Mouse (Mus musculus) hindbrain, embryonic 10.5 days (tissue): ENCODE data around the gene Alg10b. TPM values are rescaled to one million over a fixed set of nuclear protein-coding genes. Genes with fewer than 3 reads are reported as not detected.
A peak's percentile ranks its signal among the peaks of the same experiment; 100 is the strongest.
"Not testable (repeated sequence)": the region's sequence is repeated elsewhere in the genome, so short reads cannot be mapped to it uniquely, and the experiment has no call there.

Source experiments
- DNase-seq: peaks from one replicate; pipeline ENCODE4 v3.0.0-alpha.2; 2017; ENCODE audit warnings: low spot score
- H3K27ac ChIP-seq: fragments of 300-500 bp; sonication (generic); 2 replicates; pipeline ENCODE4 v1.5.1; 2016; ENCODE audit warnings: mild to moderate bottlenecking, moderate library complexity
- H3K27me3 ChIP-seq: fragments of 300-500 bp; sonication (generic); 2 replicates; pipeline ENCODE4 v1.6.1; 2016; ENCODE audit warnings: mild to moderate bottlenecking; ENCODE audit not compliant: poor library complexity, insufficient read depth, severe bottlenecking
- H3K36me3 ChIP-seq: fragments of 300-500 bp; sonication (generic); 2 replicates; pipeline ENCODE4 v1.6.1; 2016; ENCODE audit warnings: mild to moderate bottlenecking, moderate library complexity
- H3K4me1 ChIP-seq: fragments of 300-500 bp; sonication (generic); replicated peaks from 2 replicates; pipeline ENCODE4 v1.6.1; 2016; ENCODE audit warnings: mild to moderate bottlenecking
- H3K4me3 ChIP-seq: fragments of 300-500 bp; sonication (generic); 2 replicates; pipeline ENCODE4 v1.5.1; 2016; ENCODE audit warnings: mild to moderate bottlenecking, moderate library complexity
- H3K9me3 ChIP-seq: fragments of 300-500 bp; sonication (generic); 2 replicates; pipeline ENCODE4 v1.6.1; 2016; ENCODE audit warnings: mild to moderate bottlenecking, moderate library complexity
- WGBS: fragments of 180-500 bp; shearing (Covaris S2); methylation state at CpG from one replicate; pipeline ENCODE4 v1.1.7; 2016; 5-methylcytosine and 5-hydroxymethylcytosine counted together
- polyA plus RNA-seq: library from polyadenylated mRNA; unstranded; fragments of >200 nt; fragmentation: Nextera tagmentation; extraction: Ambion mirVana; gene quantifications from 2 replicates; pipeline ENCODE4 v1.2.1, GENCODE M21; 2016

The Alg10b gene
- polyA plus RNA-seq: 30.9 and 36.4 TPM in 2 replicates

GRCm38 (mm10) chr15:90223969-90224750 lies at the start of gene Alg10b:
Alg10b (plus strand) TSS chr15:90224311.
- Histone ChIP-seq H3K27ac (peak within 1 kb of the TSS; percentile 96), H3K9me3 (no peaks in the 10 kb centered on the region), H3K36me3 (peaks cover 34% of the 10 kb centered on the region), H3K4me3 (peak within 1 kb of the TSS; percentile 92), H3K4me1 (peaks cover 15% of the 10 kb centered on the region), H3K27me3 (no peaks in the 10 kb centered on the region)
- peak; percentile 93 for DNase-seq
- WGBS: under 1% methylated on average over 59 of the region's 59 CpGs

GRCm38 (mm10) chr15:90183108-90183507 lies 41.0 kb upstream of the Alg10b start:
- H3K4me3 ChIP-seq, H3K27me3 ChIP-seq, H3K9me3 ChIP-seq, DNase-seq, H3K4me1 ChIP-seq, H3K27ac ChIP-seq, H3K36me3 ChIP-seq: not testable (repeated sequence)
- 72% methylated on average over 8 of the region's 8 CpGs for WGBS

GRCm38 (mm10) chr15:90183511-90183910 lies 40.6 kb upstream of the Alg10b start:
- no peaks in the 10 kb centered on the region for H3K36me3 ChIP-seq
- H3K27ac ChIP-seq: no peak overlapping the region
- no peaks in the 10 kb centered on the region for H3K9me3 ChIP-seq
- no peaks in the 10 kb centered on the region for H3K27me3 ChIP-seq
- H3K4me1 ChIP-seq: no peaks in the 10 kb centered on the region
- no peak overlapping the region for H3K4me3 ChIP-seq
- 89% methylated on average over 6 of the region's 6 CpGs for WGBS
- no peak for DNase-seq

- DNase-seq: no peak
- 90% methylated on average over 3 of the region's 3 CpGs for WGBS
- H3K27me3 ChIP-seq: no peaks in the 10 kb centered on the region
- H3K27ac ChIP-seq: no peak overlapping the region
- no peaks in the 10 kb centered on the region for H3K9me3 ChIP-seq
- H3K36me3 ChIP-seq: no peaks in the 10 kb centered on the region
- H3K4me1 ChIP-seq: no peaks in the 10 kb centered on the region
- H3K4me3 ChIP-seq: no peak overlapping the region
Observed at GRCm38 (mm10) chr15:90184743-90185142, 39.4 kb upstream of the Alg10b start.

- Histone ChIP-seq H3K36me3 (no peaks in the 10 kb centered on the region), H3K4me3 (no peak overlapping the region), H3K9me3 (no peaks in the 10 kb centered on the region), H3K27me3 (no peaks in the 10 kb centered on the region), H3K4me1 (no peaks in the 10 kb centered on the region), H3K27ac (no peak overlapping the region)
- DNase-seq: no peak
- WGBS: 92% methylated on average over 9 of the region's 9 CpGs
Observed at GRCm38 (mm10) chr15:90189477-90189876, 34.6 kb upstream of the Alg10b start.

- H3K4me3 ChIP-seq: no peak overlapping the region
- WGBS: 85% methylated on average over 8 of the region's 8 CpGs
- H3K27ac ChIP-seq: no peak overlapping the region
- H3K9me3 ChIP-seq: no peaks in the 10 kb centered on the region
- no peak for DNase-seq
- H3K27me3 ChIP-seq: no peaks in the 10 kb centered on the region
- no peaks in the 10 kb centered on the region for H3K36me3 ChIP-seq
- no peaks in the 10 kb centered on the region for H3K4me1 ChIP-seq
Observed at GRCm38 (mm10) chr15:90213946-90214345, 10.2 kb upstream of the Alg10b start.

GRCm38 (mm10) chr15:90214913-90215312 lies 9.2 kb upstream of the Alg10b start:
- Histone ChIP-seq H3K4me3 (no peak overlapping the region), H3K27ac (no peak overlapping the region), H3K4me1 (no peaks in the 10 kb centered on the region), H3K27me3 (no peaks in the 10 kb centered on the region), H3K36me3 (no peaks in the 10 kb centered on the region), H3K9me3 (no peaks in the 10 kb centered on the region)
- WGBS: 20% methylated on average over 6 of the region's 6 CpGs
- DNase-seq: peak; percentile 39

GRCm38 (mm10) chr15:90225058-90225575 lies 1.0 kb downstream of the Alg10b start:
- peaks cover 15% of the 10 kb centered on the region for H3K4me1 ChIP-seq

GRCm38 (mm10) chr15:90237657-90238056 lies 13.5 kb downstream of the Alg10b start:
- Histone ChIP-seq H3K9me3 (no peaks in the 10 kb centered on the region), H3K4me3 (no peak overlapping the region), H3K27me3 (no peaks in the 10 kb centered on the region), H3K36me3 (peaks cover 21% of the 10 kb centered on the region), H3K4me1 (no peaks in the 10 kb centered on the region), H3K27ac (no peak overlapping the region)
- 45% methylated on average over 2 of the region's 2 CpGs for WGBS
- DNase-seq: no peak

More at GRCm38 (mm10) chr15:90225058-90225575, 1.0 kb downstream of the Alg10b start:
- no peaks in the 10 kb centered on the region for H3K9me3 ChIP-seq
- 61% methylated on average over 4 of the region's 4 CpGs for WGBS
- peak overlapping the region; percentile 92 for H3K4me3 ChIP-seq
- no peaks in the 10 kb centered on the region for H3K27me3 ChIP-seq
- H3K27ac ChIP-seq: no peak overlapping the region
- H3K36me3 ChIP-seq: peaks cover 43% of the 10 kb centered on the region
- peak; percentile 45 for DNase-seq

GRCm38 (mm10) chr15:90244081-90244480 lies 20.0 kb downstream of the Alg10b start:
- Histone ChIP-seq H3K9me3 (no peaks in the 10 kb centered on the region), H3K36me3 (no peaks in the 10 kb centered on the region), H3K27ac (no peak overlapping the region), H3K4me3 (no peak overlapping the region), H3K27me3 (no peaks in the 10 kb centered on the region), H3K4me1 (no peaks in the 10 kb centered on the region)
- WGBS: 87% methylated on average over 5 of the region's 5 CpGs
- DNase-seq: no peak

GRCm38 (mm10) chr15:90249694-90250093 lies 25.6 kb downstream of the Alg10b start:
- Histone ChIP-seq H3K27ac (no peak overlapping the region), H3K4me1 (no peaks in the 10 kb centered on the region), H3K36me3 (no peaks in the 10 kb centered on the region), H3K4me3 (no peak overlapping the region), H3K27me3 (no peaks in the 10 kb centered on the region), H3K9me3 (no peaks in the 10 kb centered on the region)
- WGBS: 57% methylated on average over 3 of the region's 3 CpGs
- DNase-seq: no peak

- Histone ChIP-seq H3K4me3 (no peak overlapping the region), H3K4me1 (peaks cover 4% of the 10 kb centered on the region; the same call in 1 of the 2 replicates), H3K36me3 (no peaks in the 10 kb centered on the region), H3K9me3 (no peaks in the 10 kb centered on the region), H3K27me3 (no peaks in the 10 kb centered on the region), H3K27ac (no peak overlapping the region)
- 91% methylated on average over 7 of the region's 7 CpGs for WGBS
- no peak for DNase-seq
Observed at GRCm38 (mm10) chr15:90282876-90283275, 58.8 kb downstream of the Alg10b start.
